Mouse (Mus musculus): ENCODE results near the gene Olfr1311.
"Not testable (repeated sequence)": the region's sequence is repeated elsewhere in the genome, so short reads cannot be mapped to it uniquely, and the experiment has no call there.

Olfr1311 gene

GRCm38 (mm10) chr2:112024312-112024711 is at the start of gene Olfr1311:
Olfr1311 (minus strand) TSS chr2:112024412.
- DNase-seq (ENCODE audit: low spot score in 2 of 2), result no peak

- no peak for DNase-seq (ENCODE audit: low spot score in 2 of 2)
Measured at GRCm38 (mm10) chr2:112050138-112050537, 25.9 kb upstream of the Olfr1311 start, which contains the start of gene Olfr1312. Olfr1312 (minus strand) TSS chr2:112050238.

- DNase-seq (ENCODE audit: low spot score in 2 of 2), result not testable (repeated sequence)
Measured at GRCm38 (mm10) chr2:112026971-112027370, 2.8 kb upstream of the Olfr1311 start.

GRCm38 (mm10) chr2:112014900-112015299 is 9.3 kb downstream of the Olfr1311 start:
- no peak for DNase-seq (ENCODE audit: low spot score in 2 of 2)

- no peak for DNase-seq (ENCODE audit: low spot score in 2 of 2)
Measured at GRCm38 (mm10) chr2:112012608-112013007, 11.6 kb downstream of the Olfr1311 start, which contains the start of gene Olfr1310. Olfr1310 (minus strand) TSS chr2:112012708.

GRCm38 (mm10) chr2:111990181-111990580 is 34.0 kb downstream of the Olfr1311 start, which contains the start of gene Olfr1309:
Olfr1309 (minus strand) TSS chr2:111990281.
- no peak for DNase-seq (ENCODE audit: low spot score in 2 of 2)
